8 mouse cellular contexts compared by ENCODE assay signal in the genomic region with DNA sequence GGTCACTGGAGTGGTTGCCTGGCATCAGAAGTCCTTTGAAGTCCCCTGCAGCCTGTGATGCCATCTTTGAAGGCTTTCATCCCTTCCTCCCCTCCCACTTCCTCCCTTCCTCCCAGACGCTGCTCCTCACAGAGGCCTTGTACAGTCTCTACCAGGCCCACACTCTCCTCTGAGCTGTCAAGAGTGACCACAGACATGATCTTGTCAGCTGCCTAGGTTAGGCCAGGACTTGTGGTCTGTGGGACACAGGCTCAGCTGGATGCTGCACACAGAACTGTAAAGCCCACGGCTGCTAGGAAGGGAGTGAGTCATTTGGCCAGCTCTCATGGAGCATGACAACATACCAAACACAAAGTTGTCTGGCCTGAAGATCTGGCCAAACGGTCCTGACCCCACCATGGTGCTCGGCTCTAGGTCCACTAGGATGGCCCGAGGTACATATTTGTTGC. TPM values are rescaled to one million over a fixed set of nuclear protein-coding genes. Genes with fewer than 3 reads are reported as not detected.
DNase-seq lines count a peak whose midpoint lies in the region; ATAC-seq and TF ChIP-seq lines count a peak whose summit lies in the region.
"Not testable (repeated sequence)": the region's sequence is repeated elsewhere in the genome, so short reads cannot be mapped to it uniquely, and the experiment has no call there.

No protein-coding gene starts in this region.

- H3K27me3 ChIP-seq in forebrain, embryonic 11.5 days (ENCODE audit: control insufficient read depth, insufficient read depth, low read length); heart, postnatal 0 days (ENCODE audit: control insufficient read depth, insufficient read depth, low read length); intestine, embryonic 15.5 days (replicated peaks); midbrain, postnatal 0 days (ENCODE audit: insufficient read depth, low read length); stomach, postnatal 0 days (ENCODE audit: control insufficient read depth, insufficient read depth, low read length): not testable (repeated sequence)

- not testable (repeated sequence) for H3K4me1 ChIP-seq in forebrain, embryonic 11.5 days (replicated peaks; ENCODE audit: control insufficient read depth, insufficient read depth, low read length); intestine, embryonic 15.5 days (replicated peaks); stomach, postnatal 0 days (replicated peaks; ENCODE audit: control insufficient read depth, insufficient read depth)
- peaks cover 14% of the 10 kb centered on the region for H3K4me1 ChIP-seq in heart, postnatal 0 days (ENCODE audit: control insufficient read depth, insufficient read depth)
- H3K4me1 ChIP-seq in midbrain, postnatal 0 days (ENCODE audit: insufficient read depth, low read length): peaks cover 21% of the 10 kb centered on the region

- ATAC-seq in forebrain, embryonic 11.5 days (replicated peaks; ENCODE audit: low FRiP score): peak; percentile 46; the same call in 1 of the 2 replicates
- ATAC-seq in heart, postnatal 0 days (ENCODE audit: insufficient read depth, low read depth): not testable (repeated sequence)
- ATAC-seq in intestine, embryonic 15.5 days: peak; percentile 8; the same call in 1 of the 2 replicates
- peak; percentile 62 for ATAC-seq in megakaryocyte, adult 5-6 weeks (ENCODE audit: poor library complexity, severe bottlenecking)
- ATAC-seq in midbrain, postnatal 0 days (ENCODE audit: low FRiP score): peak; percentile 64
- ATAC-seq in stomach, postnatal 0 days (ENCODE audit: low FRiP score, low TSS enrichment): peak; percentile 30; the same call in 1 of the 2 replicates

- not testable (repeated sequence) for TF ChIP-seq EP300 in heart, postnatal 0 days (IDR thresholded peaks at IDR 0.05; ENCODE audit: low read depth); stomach, postnatal 0 days (optimal IDR thresholded peaks at IDR 0.05)

- H3K4me2 ChIP-seq in forebrain, embryonic 11.5 days (ENCODE audit: low read depth, low read length, severe bottlenecking); heart, postnatal 0 days (ENCODE audit: low read depth, low read length); intestine, embryonic 15.5 days (replicated peaks); stomach, postnatal 0 days (replicated peaks; ENCODE audit: low read depth): not testable (repeated sequence)
- H3K4me2 ChIP-seq in midbrain, postnatal 0 days (ENCODE audit: low read depth, low read length, poor library complexity, severe bottlenecking): 0 out of 2 replicates have a peak overlapping the region, but pooled peaks have one; percentile 22

- WGBS in forebrain, embryonic 11.5 days: 66% methylated on average over 5 of the region's 5 CpGs
- 41% methylated on average over 5 of the region's 5 CpGs for whole genome bisulfite sequencing in heart, postnatal 0 days
- WGBS in intestine, embryonic 15.5 days: 61% methylated on average over 5 of the region's 5 CpGs
- WGBS in midbrain, postnatal 0 days: 26% methylated on average over 5 of the region's 5 CpGs
- 41% methylated on average over 5 of the region's 5 CpGs for WGBS in stomach, postnatal 0 days

- TF ChIP-seq CTCF in brain, embryonic 14.5 days (IDR thresholded peaks at IDR 0.05; ENCODE audit: borderline replicate concordance, extremely low read depth, insufficient read depth, insufficient read length); heart, postnatal 0 days (IDR thresholded peaks at IDR 0.05; ENCODE audit: low read depth); midbrain, postnatal 0 days (IDR thresholded peaks at IDR 0.05); stomach, postnatal 0 days (IDR thresholded peaks at IDR 0.05; ENCODE audit: low read depth): not testable (repeated sequence)

- not testable (repeated sequence) for H3K27ac ChIP-seq in forebrain, embryonic 11.5 days (ENCODE audit: low read depth, low read length); intestine, embryonic 15.5 days; stomach, postnatal 0 days (replicated peaks)
- H3K27ac ChIP-seq in heart, postnatal 0 days (ENCODE audit: low read depth): peak overlapping the region; percentile 52
- H3K27ac ChIP-seq in midbrain, postnatal 0 days (ENCODE audit: low read depth, low read length): peak overlapping the region; percentile 80

- H3K9me3 ChIP-seq in forebrain, embryonic 11.5 days (ENCODE audit: control insufficient read depth, low read length); heart, postnatal 0 days (replicated peaks; ENCODE audit: control insufficient read depth, low read length); intestine, embryonic 15.5 days; midbrain, postnatal 0 days (ENCODE audit: low read length); stomach, postnatal 0 days (ENCODE audit: control insufficient read depth, low read length): not testable (repeated sequence)

- not testable (repeated sequence) for H3K9ac ChIP-seq in forebrain, embryonic 11.5 days (ENCODE audit: low read length); heart, postnatal 0 days (replicated peaks; ENCODE audit: low read depth, low read length); intestine, embryonic 15.5 days; stomach, postnatal 0 days (ENCODE audit: low read length)
- H3K9ac ChIP-seq in midbrain, postnatal 0 days (replicated peaks; ENCODE audit: low read length, poor library complexity, severe bottlenecking): peak overlapping the region; percentile 8; the same call in 1 of the 2 replicates

- H3K36me3 ChIP-seq in forebrain, embryonic 11.5 days (ENCODE audit: control insufficient read depth, insufficient read depth, low read length); heart, postnatal 0 days (replicated peaks; ENCODE audit: control insufficient read depth, insufficient read depth, low read length); intestine, embryonic 15.5 days; midbrain, postnatal 0 days (ENCODE audit: insufficient read depth, low read length); stomach, postnatal 0 days (ENCODE audit: control insufficient read depth, insufficient read depth, low read length): not testable (repeated sequence)

- H3K4me3 ChIP-seq in forebrain, embryonic 11.5 days (ENCODE audit: low read depth, low read length); heart, postnatal 0 days (ENCODE audit: low read depth, low read length); intestine, embryonic 15.5 days (replicated peaks); midbrain, postnatal 0 days (ENCODE audit: low read depth, low read length); stomach, postnatal 0 days (ENCODE audit: low read depth, low read length): not testable (repeated sequence)

- DNase-seq in 416B (ENCODE audit: low read depth): peak; percentile 63
- peak; percentile 48 for DNase-seq in brain, embryonic 14.5 days (ENCODE audit: low read depth)
- DNase-seq in forebrain, embryonic 11.5 days (ENCODE audit: low spot score); heart, postnatal 0 days (ENCODE audit: low spot score); midbrain, postnatal 0 days (ENCODE audit: low spot score); stomach, postnatal 0 days (ENCODE audit: low spot score): not testable (repeated sequence)

- TF ChIP-seq POLR2A in brain, embryonic 14.5 days (IDR thresholded peaks at IDR 0.05; ENCODE audit: borderline replicate concordance, extremely low read depth, insufficient read depth, insufficient read length, poor library complexity, severe bottlenecking): not testable (repeated sequence)

RNA-seq across cellular contexts. Expression of a gene that starts 10.4 kb away (rescaled TPM):
- polyA plus RNA-seq in brain, embryonic 14.5 days (2012; rRNA removed): 3,454 and 3,966 TPM in 2 replicates
- 185 and 229 TPM in 2 replicates for polyA plus RNA-seq in forebrain, embryonic 11.5 days (2014; fragmentation: Nextera tagmentation; extraction: Ambion mirVana)
- 291 and 343 TPM in 2 replicates for total RNA-seq in heart, postnatal 0 days (2014; rRNA removed; ENCODE audit: low replicate concordance)
- 90.8 and 105 TPM in 2 replicates for polyA plus RNA-seq in heart, postnatal 0 days (2015; fragmentation: Nextera tagmentation; extraction: Ambion mirVana)
- 170 TPM in 2 replicates for polyA plus RNA-seq in intestine, embryonic 15.5 days (2015; fragmentation: Nextera tagmentation; extraction: Ambion mirVana)
- total RNA-seq in megakaryocyte, adult 5-6 weeks (2015): 11.6 and 12.8 TPM in 2 replicates
- 21.4 and 34.0 TPM in 2 replicates for total RNA-seq in megakaryocyte, adult 5-6 weeks (2017)
- total RNA-seq in midbrain, postnatal 0 days (2014; rRNA removed): 5,907 and 6,629 TPM in 2 replicates
- 4,276 and 4,687 TPM in 2 replicates for polyA plus RNA-seq in midbrain, postnatal 0 days (2015; fragmentation: Nextera tagmentation; extraction: Ambion mirVana)
- polyA plus RNA-seq in stomach, postnatal 0 days (2015; fragmentation: Nextera tagmentation; extraction: Ambion mirVana): 187 and 196 TPM in 2 replicates

RNA-seq across cellular contexts. Expression of a gene that starts 42.0 kb away (rescaled TPM):
- polyA plus RNA-seq in brain, embryonic 14.5 days (2012; rRNA removed): 7,416 and 8,191 TPM in 2 replicates
- 232 and 287 TPM in 2 replicates for polyA plus RNA-seq in forebrain, embryonic 11.5 days (2014; fragmentation: Nextera tagmentation; extraction: Ambion mirVana)
- 157 and 227 TPM in 2 replicates for total RNA-seq in heart, postnatal 0 days (2014; rRNA removed; ENCODE audit: low replicate concordance)
- polyA plus RNA-seq in heart, postnatal 0 days (2015; fragmentation: Nextera tagmentation; extraction: Ambion mirVana): 16.9 and 19.7 TPM in 2 replicates
- 33.5 and 34.2 TPM in 2 replicates for polyA plus RNA-seq in intestine, embryonic 15.5 days (2015; fragmentation: Nextera tagmentation; extraction: Ambion mirVana)
- total RNA-seq in megakaryocyte, adult 5-6 weeks (2015): not detected in 2 replicates
- 0.15 and 0.53 TPM in 2 replicates for total RNA-seq in megakaryocyte, adult 5-6 weeks (2017)
- 4,904 and 4,995 TPM in 2 replicates for total RNA-seq in midbrain, postnatal 0 days (2014; rRNA removed)
- 937 and 994 TPM in 2 replicates for polyA plus RNA-seq in midbrain, postnatal 0 days (2015; fragmentation: Nextera tagmentation; extraction: Ambion mirVana)
- polyA plus RNA-seq in stomach, postnatal 0 days (2015; fragmentation: Nextera tagmentation; extraction: Ambion mirVana): 13.4 and 14.6 TPM in 2 replicates

RNA-seq across cellular contexts. Expression of a gene that starts 50.8 kb away (rescaled TPM):
- polyA plus RNA-seq in brain, embryonic 14.5 days (2012; rRNA removed): 27.7 and 31.5 TPM in 2 replicates
- 33.3 and 33.8 TPM in 2 replicates for polyA plus RNA-seq in forebrain, embryonic 11.5 days (2014; fragmentation: Nextera tagmentation; extraction: Ambion mirVana)
- total RNA-seq in heart, postnatal 0 days (2014; rRNA removed; ENCODE audit: low replicate concordance): 57.1 and 64.2 TPM in 2 replicates
- polyA plus RNA-seq in heart, postnatal 0 days (2015; fragmentation: Nextera tagmentation; extraction: Ambion mirVana): 53.2 and 58.9 TPM in 2 replicates
- 57.6 and 60.4 TPM in 2 replicates for polyA plus RNA-seq in intestine, embryonic 15.5 days (2015; fragmentation: Nextera tagmentation; extraction: Ambion mirVana)
- 33.3 and 47.8 TPM in 2 replicates for total RNA-seq in megakaryocyte, adult 5-6 weeks (2015)
- 13.9 and 17.1 TPM in 2 replicates for total RNA-seq in megakaryocyte, adult 5-6 weeks (2017)
- total RNA-seq in midbrain, postnatal 0 days (2014; rRNA removed): 37.0 and 42.7 TPM in 2 replicates
- polyA plus RNA-seq in midbrain, postnatal 0 days (2015; fragmentation: Nextera tagmentation; extraction: Ambion mirVana): 46.4 and 47.7 TPM in 2 replicates
- polyA plus RNA-seq in stomach, postnatal 0 days (2015; fragmentation: Nextera tagmentation; extraction: Ambion mirVana): 36.9 and 37.2 TPM in 2 replicates

Comparison
In these comparisons a context has a peak if more than half of its experiments do, and no peak if none do; other contexts are left out.
1. RNA of a gene that starts 10.4 kb away (polyA plus RNA-seq): 4,276 to 4,687 TPM in midbrain, postnatal 0 days and 3,454 to 3,966 TPM in brain, embryonic 14.5 days; 187 to 196 TPM in stomach, postnatal 0 days, 185 to 229 TPM in forebrain, embryonic 11.5 days, 170 TPM in intestine, embryonic 15.5 days and 90.8 to 105 TPM in heart, postnatal 0 days; every median in the first group is over 10 times any median in the second.